Mouse (Mus musculus) T-cell, adult 2 months (primary cell): ENCODE data around the gene Olfr124.

Source experiments
- DNase-seq: peaks from one replicate; pipeline ENCODE4 v3.0.0; 2022; ENCODE audit warnings: low spot score

The Olfr124 gene

DNA sequence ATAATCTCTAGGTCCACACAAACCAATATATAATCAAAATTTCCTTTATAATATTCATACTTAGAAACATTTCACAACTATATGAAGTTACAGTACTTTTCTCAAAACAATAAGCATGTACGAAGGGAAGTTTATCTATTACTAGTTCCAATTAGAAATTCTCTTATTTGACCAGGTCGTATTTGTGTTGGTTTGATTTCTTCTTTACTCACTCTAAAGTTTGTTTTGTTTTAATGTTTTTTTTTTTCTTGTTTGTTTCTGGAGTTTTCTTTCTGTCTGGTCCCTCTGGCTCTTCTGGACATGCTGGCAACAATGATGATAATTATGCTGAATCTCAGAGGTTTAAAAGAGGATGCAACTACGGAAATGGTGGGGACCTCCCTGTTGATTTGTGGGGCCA, at the start of gene Olfr124:
Gene Olfr124 (plus strand): TSS at position 301 of the 400 bp plus-strand sequence.
- DNase-seq = no peak

DNA sequence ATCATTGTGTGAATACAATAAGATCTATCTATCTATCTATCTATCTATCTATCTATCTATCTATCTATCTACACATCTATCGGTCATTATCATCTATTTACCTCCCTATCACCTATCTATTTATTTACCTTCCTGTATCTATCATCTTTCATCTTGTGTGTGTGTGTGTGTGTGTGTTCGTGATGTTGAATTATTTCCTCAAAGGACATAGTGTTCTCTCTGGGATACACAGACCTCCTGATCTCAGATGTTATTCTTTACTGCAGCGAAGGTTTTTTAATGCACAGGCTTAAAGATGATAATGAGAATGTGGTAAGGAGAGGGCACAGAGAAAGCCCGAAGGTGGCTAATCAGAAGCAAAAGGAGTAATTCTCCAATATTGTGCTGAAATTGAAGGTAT, 31.4 kb upstream of the Olfr124 start, which contains the start of gene Olfr122:
Gene Olfr122 (plus strand): TSS at position 301 of the 400 bp plus-strand sequence.
- no peak for DNase-seq

DNA sequence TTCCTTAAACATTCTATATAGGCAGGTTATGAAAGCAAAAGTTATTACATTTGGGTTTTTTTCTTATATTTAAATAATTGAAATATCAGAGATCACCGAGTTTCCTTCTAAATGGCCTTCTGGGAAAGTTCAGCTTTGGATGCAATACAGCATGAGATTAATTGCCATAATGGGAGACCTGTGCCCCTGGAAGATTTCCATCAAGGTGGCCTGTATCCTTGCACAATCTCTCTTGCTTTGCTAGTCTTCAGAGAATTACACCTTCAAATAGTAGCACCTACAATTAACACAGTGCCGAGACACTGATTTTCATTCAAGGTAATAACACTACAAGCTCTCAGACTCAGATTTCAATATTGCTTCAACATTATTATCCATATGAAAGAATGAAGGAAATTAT, 6.5 kb upstream of the Olfr124 start, which contains the start of gene Olfr123:
Gene Olfr123 (plus strand): TSS at position 301 of the 400 bp plus-strand sequence.
- DNase-seq = no peak

DNA sequence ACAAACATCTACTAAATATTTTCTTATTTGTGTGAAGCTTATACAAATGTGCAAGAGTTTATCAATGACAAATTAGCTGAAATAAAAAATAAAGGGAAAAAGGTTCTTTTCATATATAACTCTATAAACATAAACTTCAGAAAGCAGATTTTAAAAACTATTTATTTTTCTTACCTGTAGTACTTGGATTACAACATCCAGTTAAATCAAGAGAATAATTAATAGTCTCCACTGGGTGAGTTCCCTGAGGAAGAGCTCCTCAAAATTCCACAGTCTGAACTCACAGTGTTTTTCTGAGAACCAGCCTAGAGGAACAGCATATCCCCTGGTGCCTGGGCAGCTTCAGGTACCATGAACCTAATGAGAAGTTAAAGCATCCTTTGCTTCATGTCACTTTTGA, 33.0 kb downstream of the Olfr124 start, which contains the start of gene Olfr125:
Gene Olfr125 (plus strand): TSS at position 301 of the 400 bp plus-strand sequence.
- DNase-seq = no peak

DNA sequence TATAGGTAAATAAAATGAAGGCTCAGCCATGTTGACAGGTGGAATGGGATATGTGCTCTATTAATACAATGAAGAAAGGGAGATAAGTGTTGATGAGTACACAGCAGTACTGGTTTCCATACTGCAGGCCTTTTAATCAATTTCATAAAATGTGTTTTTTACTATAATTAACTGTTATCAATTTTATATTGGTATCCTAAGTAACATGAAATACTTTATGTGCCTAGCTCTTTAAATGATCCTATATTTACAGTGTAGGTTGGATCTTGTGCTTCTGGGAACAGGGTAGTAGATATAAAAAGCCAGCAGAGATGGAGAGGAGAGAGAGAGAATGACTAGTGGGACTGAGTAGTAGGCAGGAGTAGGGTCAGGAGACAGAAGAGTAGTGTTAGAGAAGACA, 47.5 kb downstream of the Olfr124 start, which contains the start of gene Olfr126:
Gene Olfr126 (plus strand): TSS at position 301 of the 400 bp plus-strand sequence.
- DNase-seq = no peak
